ENCODE assay signal across 8 mouse cellular contexts in genomic region chr7:66388621-66389532, GRCm38 (mm10). TPM values are rescaled to one million over a fixed set of nuclear protein-coding genes. Genes with fewer than 3 reads are reported as not detected.
DNase-seq lines count a peak whose midpoint lies in the region; ATAC-seq and TF ChIP-seq lines count a peak whose summit lies in the region.

No protein-coding gene starts in this region.

- ATAC-seq in intestine, embryonic 14.5 days (replicated peaks; ENCODE audit: low FRiP score, low TSS enrichment, low read depth): peak; percentile 72
- ATAC-seq in megakaryocyte progenitor cell, adult 5-6 weeks (replicated peaks; ENCODE audit: poor library complexity): peak; percentile 84

- peak; percentile 69; the same call in 1 of the 2 replicates for TF ChIP-seq CTCF in testis, adult 2 months (IDR thresholded peaks at IDR 0.05; ENCODE audit: control insufficient read depth, insufficient read depth, insufficient replicate concordance, low read depth, low read length)

- no peak for DNase-seq in testis, postnatal 14 days (ENCODE audit: low spot score)
- peak; percentile 69 for DNase-seq in embryo, embryonic 11.5 days (ENCODE audit: low read depth, low spot score)
- peak; percentile 39 to 47 for DNase-seq in gastrocnemius, postnatal 36 days
- peak; percentile 79 for DNase-seq in intestine, embryonic 14.5 days (ENCODE audit: low spot score)
- DNase-seq in left cerebral cortex, postnatal 14 days (ENCODE audit: low spot score in 2 of 2): peak; percentile 74 to 81
- peak; percentile 41 to 48 for DNase-seq in right cerebral cortex, postnatal 36 days (ENCODE audit: low spot score in 2 of 2)

- intact Hi-C loops in gastrocnemius, postnatal 36 days (cut with DNase I): loop anchor here (2.0 kb wide), 2 partner anchors 46 to 80 kb away; no protein-coding TSS in a partner anchor
- intact Hi-C loops in left cerebral cortex, postnatal 14 days (cut with DNase I): loop anchor here (2.0 to 5.0 kb wide), 2 partner anchors 78 to 287 kb away; no protein-coding TSS in a partner anchor

- H3K36me3 ChIP-seq in testis, adult 2 months (ENCODE audit: control insufficient read depth, insufficient read depth, low read length): no peaks in the 10 kb centered on the region
- H3K36me3 ChIP-seq in intestine, embryonic 14.5 days (ENCODE audit: control insufficient read depth, insufficient read depth, low read length): no peaks in the 10 kb centered on the region

- H3K4me3 ChIP-seq in testis, adult 2 months (ENCODE audit: control insufficient read depth, low read depth, low read length): peak overlapping the region; percentile 67
- peak overlapping the region; percentile 71 for H3K4me3 ChIP-seq in intestine, embryonic 14.5 days (ENCODE audit: low read depth, low read length)

- peak overlapping the region; percentile 41 for H3K27ac ChIP-seq in testis, adult 2 months (ENCODE audit: control insufficient read depth, insufficient read depth, low read depth, low read length)
- H3K27ac ChIP-seq in intestine, embryonic 14.5 days (ENCODE audit: low read depth): 0 out of 2 replicates have a peak overlapping the region, but pooled peaks have one; percentile 66

- H3K9me3 ChIP-seq in intestine, embryonic 14.5 days (ENCODE audit: control insufficient read depth, low read length): no peaks in the 10 kb centered on the region

- H3K4me2 ChIP-seq in intestine, embryonic 14.5 days (ENCODE audit: low read length): peak overlapping the region; percentile 92

- 12% methylated on average over 28 of the region's 28 CpGs for WGBS in intestine, embryonic 14.5 days

- H3K9ac ChIP-seq in intestine, embryonic 14.5 days (ENCODE audit: low read length): peak overlapping the region; percentile 89

- TF ChIP-seq POLR2A in testis, adult 2 months (IDR thresholded peaks at IDR 0.05; ENCODE audit: control insufficient read depth, low read depth, low read length): no peak

- H3K27me3 ChIP-seq in testis, adult 2 months (ENCODE audit: control insufficient read depth, insufficient read depth, low read length): no peaks in the 10 kb centered on the region; the same call in 1 of the 2 replicates
- no peaks in the 10 kb centered on the region for H3K27me3 ChIP-seq in intestine, embryonic 14.5 days (replicated peaks; ENCODE audit: control insufficient read depth, insufficient read depth, low read length)

- H3K4me1 ChIP-seq in testis, adult 2 months (ENCODE audit: control insufficient read depth, insufficient read depth, low read length): peaks cover 9% of the 10 kb centered on the region
- H3K4me1 ChIP-seq in intestine, embryonic 14.5 days (replicated peaks; ENCODE audit: control insufficient read depth, insufficient read depth, low read length): peaks cover 14% of the 10 kb centered on the region; the same call in 1 of the 2 replicates

RNA-seq across cellular contexts. Expression of gene Lrrk1, which starts 0.7 kb away (rescaled TPM):
- polyA plus RNA-seq in testis, adult 2 months (2012; rRNA removed): 2.3 and 2.4 TPM in 2 replicates
- 1 to 10 TPM; 3.3 to 4.9 TPM for total RNA-seq in gastrocnemius, postnatal 36 days (2021)
- polyA plus RNA-seq in intestine, embryonic 14.5 days (2014; fragmentation: Nextera tagmentation; extraction: Ambion mirVana): 15.5 and 16.9 TPM in 2 replicates
- 1 to 10 TPM; 3.5 to 4.4 TPM for total RNA-seq in left cerebral cortex, postnatal 14 days (2021)
- total RNA-seq in megakaryocyte progenitor cell, adult 5-6 weeks (2015): 18.4 and 23.7 TPM in 2 replicates
- total RNA-seq in megakaryocyte progenitor cell, adult 5-6 weeks (2017): 13.4 and 20.3 TPM in 2 replicates

RNA-seq across cellular contexts. Expression of gene Gm10974, which starts 23.2 kb away (rescaled TPM):
- not detected in 2 replicates for polyA plus RNA-seq in testis, adult 2 months (2012; rRNA removed)
- total RNA-seq in gastrocnemius, postnatal 36 days (2021): not detected
- polyA plus RNA-seq in intestine, embryonic 14.5 days (2014; fragmentation: Nextera tagmentation; extraction: Ambion mirVana): not detected in 2 replicates
- total RNA-seq in left cerebral cortex, postnatal 14 days (2021): not detected
- not detected in 2 replicates for total RNA-seq in megakaryocyte progenitor cell, adult 5-6 weeks (2015)
- total RNA-seq in megakaryocyte progenitor cell, adult 5-6 weeks (2017): not detected in 2 replicates

RNA-seq across cellular contexts. Expression of gene Aldh1a3, which starts 38.4 kb away (rescaled TPM):
- 1.1 and 1.6 TPM in 2 replicates for polyA plus RNA-seq in testis, adult 2 months (2012; rRNA removed)
- total RNA-seq in gastrocnemius, postnatal 36 days (2021): 1 to 10 TPM in 1 of 2 experiments, under 1 TPM in 1; 0.74 to 1.4 TPM
- polyA plus RNA-seq in intestine, embryonic 14.5 days (2014; fragmentation: Nextera tagmentation; extraction: Ambion mirVana): 8.4 and 8.5 TPM in 2 replicates
- 1 to 10 TPM; 2.9 to 3.4 TPM for total RNA-seq in left cerebral cortex, postnatal 14 days (2021)
- not detected in 2 replicates for total RNA-seq in megakaryocyte progenitor cell, adult 5-6 weeks (2015)
- total RNA-seq in megakaryocyte progenitor cell, adult 5-6 weeks (2017): 0.04 TPM in 1 of 2 replicates, not detected in the other
